In genomic region chr13:54685174-54685573, GRCm38 (mm10) we compare ENCODE assay signal across 8 mouse cellular contexts. TPM values are rescaled to one million over a fixed set of nuclear protein-coding genes. Genes with fewer than 3 reads are reported as not detected.
A peak's percentile ranks its signal among the peaks of the same experiment; 100 is the strongest.
DNase-seq lines count a peak whose midpoint lies in the region; ATAC-seq lines count a peak whose summit lies in the region.

No protein-coding gene starts in this region.

- no peaks in the 10 kb centered on the region for H3K9me3 ChIP-seq in forebrain, embryonic 15.5 days
- H3K9me3 ChIP-seq in lung, embryonic 16.5 days (ENCODE audit: control insufficient read depth, low read length): no peaks in the 10 kb centered on the region

- DNase-seq in layer of hippocampus, postnatal 10 days (ENCODE audit: low spot score in 2 of 2): peak; percentile 35 to 46
- DNase-seq in layer of hippocampus, adult 8-10 months (ENCODE audit: low spot score in 2 of 2): no peak
- peak; percentile 63 for DNase-seq in adrenal gland, postnatal 25 days
- DNase-seq in kidney, adult 9 months: peak; percentile 72
- DNase-seq in spleen, postnatal 10 days (ENCODE audit: low spot score in 2 of 2): peak; percentile 48 to 56
- no peak for DNase-seq in layer of hippocampus, adult 9-10 months (ENCODE audit: low spot score)

- 41% methylated on average over 2 of the region's 2 CpGs for WGBS in forebrain, embryonic 15.5 days
- whole genome bisulfite sequencing in lung, embryonic 16.5 days: 46% methylated on average over 2 of the region's 2 CpGs

- H3K4me1 ChIP-seq in forebrain, embryonic 15.5 days: peaks cover 30% of the 10 kb centered on the region
- H3K4me1 ChIP-seq in lung, embryonic 16.5 days (replicated peaks; ENCODE audit: control insufficient read depth, insufficient read depth, low read length): peaks cover 23% of the 10 kb centered on the region

- peak overlapping the region; percentile 65 for H3K4me3 ChIP-seq in forebrain, embryonic 15.5 days
- no peak overlapping the region for H3K4me3 ChIP-seq in lung, embryonic 16.5 days (ENCODE audit: low read length)

- peak overlapping the region; percentile 89 for H3K4me2 ChIP-seq in forebrain, embryonic 15.5 days (replicated peaks)
- H3K4me2 ChIP-seq in lung, embryonic 16.5 days (ENCODE audit: low read depth, low read length): peak overlapping the region; percentile 88

- no peaks in the 10 kb centered on the region for H3K27me3 ChIP-seq in forebrain, embryonic 15.5 days
- no peaks in the 10 kb centered on the region for H3K27me3 ChIP-seq in lung, embryonic 16.5 days (ENCODE audit: control insufficient read depth, insufficient read depth, low read depth, low read length)

- H3K36me3 ChIP-seq in forebrain, embryonic 15.5 days: peaks cover 40% of the 10 kb centered on the region
- peaks cover 32% of the 10 kb centered on the region for H3K36me3 ChIP-seq in lung, embryonic 16.5 days (ENCODE audit: control insufficient read depth, insufficient read depth, low read length)

- ATAC-seq in forebrain, embryonic 15.5 days (replicated peaks): no peak
- no peak for ATAC-seq in lung, embryonic 16.5 days (ENCODE audit: low read depth)

- H3K9ac ChIP-seq in forebrain, embryonic 15.5 days (replicated peaks): peak overlapping the region; percentile 98
- peak overlapping the region; percentile 18; the same call in 1 of the 2 replicates for H3K9ac ChIP-seq in lung, embryonic 16.5 days (ENCODE audit: low read length)

- H3K27ac ChIP-seq in forebrain, embryonic 15.5 days (replicated peaks): no peak overlapping the region
- H3K27ac ChIP-seq in lung, embryonic 16.5 days (ENCODE audit: low read length): no peak overlapping the region

RNA-seq across cellular contexts. Expression of gene Rnf44, which starts 8.5 kb away (rescaled TPM):
- total RNA-seq in layer of hippocampus, postnatal 10 days (2021): 100 to 1,000 TPM in 1 of 2 experiments, 10 to 100 TPM in 1; 95.0 to 114 TPM
- 100 to 1,000 TPM; 130 to 151 (median 140) TPM for total RNA-seq in layer of hippocampus, adult 8-10 months (2022)
- total RNA-seq in adrenal gland, postnatal 25 days (2021): 109 and 134 TPM in 2 replicates
- 94.0 and 120 TPM in 2 replicates for polyA plus RNA-seq in forebrain, embryonic 15.5 days (2015; fragmentation: Nextera tagmentation; extraction: Ambion mirVana)
- polyA plus RNA-seq in lung, embryonic 16.5 days (2015; fragmentation: Nextera tagmentation; extraction: Ambion mirVana): 44.7 and 49.4 TPM in 2 replicates

RNA-seq across cellular contexts. Expression of gene Cdhr2, which starts 16.1 kb away (rescaled TPM):
- total RNA-seq in layer of hippocampus, postnatal 10 days (2021): under 1 TPM; 0.16 to 0.20 TPM
- total RNA-seq in layer of hippocampus, adult 8-10 months (2022): under 1 TPM; 0.27 to 0.54 (median 0.37) TPM
- not detected in 2 replicates for total RNA-seq in adrenal gland, postnatal 25 days (2021)
- polyA plus RNA-seq in forebrain, embryonic 15.5 days (2015; fragmentation: Nextera tagmentation; extraction: Ambion mirVana): 0.05 and 0.29 TPM in 2 replicates
- 0.30 TPM in 1 of 2 replicates, not detected in the other for polyA plus RNA-seq in lung, embryonic 16.5 days (2015; fragmentation: Nextera tagmentation; extraction: Ambion mirVana)

Comparison
In these comparisons a context has a peak if more than half of its experiments do, and no peak if none do; other contexts are left out.
1. DNase-seq: peak in layer of hippocampus, postnatal 10 days (2 of 2), adrenal gland, postnatal 25 days (single experiment), kidney, adult 9 months (single experiment) and spleen, postnatal 10 days (2 of 2); none in layer of hippocampus, adult 8-10 months (0 of 2) and layer of hippocampus, adult 9-10 months (single experiment).